Mouse (Mus musculus): Measurements from ENCODE around the gene Tbata. TPM values are rescaled to one million over a fixed set of nuclear protein-coding genes. Genes with fewer than 3 reads are reported as not detected.

The Tbata gene
- polyA plus RNA-seq, 1 experiment from 2014 or later = not detected

Small RNA genes lying within 50 kb of the gene (microRNA-seq; reads per million reads assigned to microRNA genes)
- gene Gm44308 = not detected

Other genes starting within 250 kb of the Tbata start
- 11.8 and 12.8 TPM in 2 replicates for gene Pcbd1, start 82.6 kb upstream of the Tbata start, polyA plus RNA-seq (2016; fragmentation: Nextera tagmentation; extraction: Ambion mirVana)
- 91.5 and 92.5 TPM in 2 replicates for gene Sgpl1, start 24.3 kb upstream of the Tbata start, polyA plus RNA-seq (2016; fragmentation: Nextera tagmentation; extraction: Ambion mirVana)
- gene Adamts14, start 101.5 kb downstream of the Tbata start, polyA plus RNA-seq (2016; fragmentation: Nextera tagmentation; extraction: Ambion mirVana) = 1.2 and 1.5 TPM in 2 replicates
- not detected in 2 replicates for gene Prf1, start 125.9 kb downstream of the Tbata start, polyA plus RNA-seq (2016; fragmentation: Nextera tagmentation; extraction: Ambion mirVana)
- 26.7 and 28.6 TPM in 2 replicates for gene Pald1, start 211.6 kb downstream of the Tbata start, polyA plus RNA-seq (2016; fragmentation: Nextera tagmentation; extraction: Ambion mirVana)
- 0.10 TPM in 1 of 2 replicates, not detected in the other for gene Nodal, start 246.0 kb downstream of the Tbata start, polyA plus RNA-seq (2016; fragmentation: Nextera tagmentation; extraction: Ambion mirVana)

Measured in embryonic facial prominence, embryonic 12.5 days (tissue).